Mouse (Mus musculus) right cerebral cortex, postnatal 36 days (tissue): ENCODE results near the gene Lce1e.
"Not testable (repeated sequence)": the region's sequence is repeated elsewhere in the genome, so short reads cannot be mapped to it uniquely, and the experiment has no call there.

Experiments
- DNase-seq, 2 experiments: peaks; one replicate each; pipeline ENCODE4 v3.0.0; 2022; ENCODE audit warnings: low spot score in 2 of 2, mixed read lengths in 1 of 2

The Lce1e gene

GRCm38 (mm10) chr3:92708974-92709373 lies at the start of gene Lce1e:
Gene Lce1e (minus strand): TSS chr3:92709074.
- DNase-seq = no peak

- no peak for DNase-seq
Observed at GRCm38 (mm10) chr3:92753197-92753596, 44.3 kb upstream of the Lce1e start.

DNA sequence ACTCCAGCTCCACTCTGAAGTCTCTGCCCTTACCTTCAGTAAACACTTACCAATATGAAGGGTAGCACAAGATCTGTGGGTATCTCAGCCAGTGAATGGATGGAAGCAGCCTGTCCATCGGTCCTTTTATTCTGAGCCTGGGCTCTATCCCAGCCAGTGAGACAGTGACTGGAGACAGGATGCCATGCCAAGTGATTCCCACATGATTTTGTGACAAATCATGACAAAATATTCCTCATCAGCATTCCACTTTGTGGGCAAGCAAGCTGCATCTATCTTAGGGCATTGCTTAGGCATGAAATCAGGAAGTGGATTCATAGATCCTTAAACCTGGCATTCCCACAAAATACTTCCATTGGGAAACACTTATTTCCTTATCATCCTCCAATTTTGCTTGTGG lies 43.4 kb upstream of the Lce1e start, which contains the start of gene Lce1g:
Lce1g (minus strand) TSS at position 101 of the 400 bp plus-strand sequence.
- no peak for DNase-seq

DNA sequence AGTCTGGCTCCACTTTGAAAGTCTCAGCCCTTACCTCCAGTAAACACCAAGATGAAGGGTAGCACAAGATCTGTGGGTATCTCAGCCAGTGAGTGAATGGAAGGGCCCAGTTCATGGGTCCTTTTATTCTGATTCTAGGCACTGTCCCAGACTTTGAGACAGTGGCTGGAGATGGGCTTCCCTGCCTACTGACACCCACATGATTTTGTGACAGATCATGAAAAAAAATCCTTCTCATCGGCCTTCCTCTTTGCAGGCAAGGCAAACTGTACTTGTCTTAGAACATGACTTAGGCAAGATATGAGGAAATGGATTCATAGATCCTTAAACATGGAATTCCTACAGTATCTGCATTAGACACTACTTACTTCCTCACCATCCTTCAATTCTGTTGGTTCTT lies 30.1 kb upstream of the Lce1e start, which contains the start of gene Gm38119:
Gm38119 (minus strand) TSS at position 101 of the 400 bp plus-strand sequence.
- no peak for DNase-seq

DNA sequence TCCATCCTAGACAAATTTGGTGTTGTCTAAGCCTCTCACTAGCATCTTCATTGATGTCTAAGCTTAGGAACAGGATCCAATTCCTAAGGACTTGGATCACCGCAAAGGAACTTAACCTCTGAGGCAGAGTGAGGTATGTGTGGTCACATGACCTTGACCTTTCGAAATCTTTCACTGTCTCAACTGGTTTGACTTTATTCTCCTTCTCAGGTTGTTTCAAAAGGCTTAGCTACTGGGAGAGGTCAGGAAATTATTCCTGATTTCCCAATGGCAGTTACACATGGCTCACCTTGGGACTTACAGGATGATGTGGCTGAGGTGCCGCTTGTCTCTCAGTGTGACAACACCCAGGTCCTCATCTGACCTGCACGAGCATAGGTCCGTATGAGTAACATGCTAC lies 13.8 kb upstream of the Lce1e start:
- no peak for DNase-seq

DNA sequence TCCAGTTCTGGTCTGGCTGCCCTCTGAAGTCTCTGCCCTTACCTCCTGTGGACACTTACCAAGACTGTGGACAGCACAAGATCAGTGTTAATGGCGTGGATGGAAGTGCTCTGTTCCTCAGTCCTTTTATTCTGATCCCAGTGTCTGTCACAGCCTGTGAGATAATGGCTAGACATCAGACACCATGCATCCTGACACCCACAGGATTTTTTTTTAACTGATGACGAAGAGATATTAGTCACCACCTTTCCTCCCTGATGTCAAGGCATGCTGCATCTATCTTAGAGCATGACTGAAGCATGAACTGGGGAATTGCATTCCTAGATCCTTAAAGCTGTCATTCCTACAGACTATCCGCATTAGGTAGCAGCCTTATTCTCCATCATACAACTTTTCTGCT lies 11.4 kb upstream of the Lce1e start, which contains the start of gene Lce1f:
Lce1f (minus strand) TSS at position 101 of the 400 bp plus-strand sequence.
- no peak for DNase-seq

GRCm38 (mm10) chr3:92715122-92715521 lies 6.2 kb upstream of the Lce1e start:
- no peak for DNase-seq

GRCm38 (mm10) chr3:92694613-92695012 lies 14.3 kb downstream of the Lce1e start:
- no peak for DNase-seq

- DNase-seq = no peak
Observed at GRCm38 (mm10) chr3:92691688-92692087, 17.2 kb downstream of the Lce1e start.

GRCm38 (mm10) chr3:92689154-92689553 lies 19.7 kb downstream of the Lce1e start:
- DNase-seq = not testable (repeated sequence)

DNA sequence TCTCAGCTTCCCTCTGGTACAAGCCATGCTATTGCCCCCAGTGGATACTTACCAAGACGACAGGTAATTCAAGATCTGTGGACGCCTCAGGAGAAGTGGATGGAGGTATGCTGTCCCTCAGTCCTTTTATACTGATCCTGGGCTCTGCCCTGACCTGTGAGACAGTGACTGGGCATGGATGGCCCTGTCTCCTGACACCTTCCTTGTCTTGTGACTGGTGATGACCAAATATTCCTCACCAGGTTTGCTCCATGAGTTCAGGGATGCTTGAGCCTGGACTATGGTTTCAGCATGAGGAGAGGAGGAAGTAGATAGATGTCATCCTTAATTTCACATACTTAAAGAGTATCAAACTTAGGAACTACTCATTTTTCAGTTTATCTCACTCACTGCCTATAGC lies 21.8 kb downstream of the Lce1e start, which contains the start of gene Lce1d:
Lce1d (minus strand) TSS at position 101 of the 400 bp plus-strand sequence.
- DNase-seq = no peak

- no peak for DNase-seq
Observed at GRCm38 (mm10) chr3:92678947-92679346, 29.9 kb downstream of the Lce1e start, which contains the start of gene Lce1c. Gene Lce1c (plus strand): TSS chr3:92679247.

GRCm38 (mm10) chr3:92670215-92670614 lies 38.7 kb downstream of the Lce1e start, which contains the start of gene Lce1a2:
Gene Lce1a2 (minus strand): TSS chr3:92670315.
- no peak for DNase-seq
